Mouse (Mus musculus) ovary, postnatal 10 days (tissue): ENCODE measurements around the gene Ppy.

Experiments
- DNase-seq: peaks from one replicate; pipeline ENCODE4 v3.0.0; 2022; ENCODE audit warnings: low spot score

Ppy gene

GRCm38 (mm10) chr11:102101219-102101618 is at the start of gene Ppy:
Gene Ppy (minus strand): TSS chr11:102101319.
- DNase-seq = no peak

- DNase-seq = no peak
Observed at GRCm38 (mm10) chr11:102147213-102147989, 46.3 kb upstream of the Ppy start.

- DNase-seq = no peak
Observed at GRCm38 (mm10) chr11:102146531-102146930, 45.4 kb upstream of the Ppy start.

DNA sequence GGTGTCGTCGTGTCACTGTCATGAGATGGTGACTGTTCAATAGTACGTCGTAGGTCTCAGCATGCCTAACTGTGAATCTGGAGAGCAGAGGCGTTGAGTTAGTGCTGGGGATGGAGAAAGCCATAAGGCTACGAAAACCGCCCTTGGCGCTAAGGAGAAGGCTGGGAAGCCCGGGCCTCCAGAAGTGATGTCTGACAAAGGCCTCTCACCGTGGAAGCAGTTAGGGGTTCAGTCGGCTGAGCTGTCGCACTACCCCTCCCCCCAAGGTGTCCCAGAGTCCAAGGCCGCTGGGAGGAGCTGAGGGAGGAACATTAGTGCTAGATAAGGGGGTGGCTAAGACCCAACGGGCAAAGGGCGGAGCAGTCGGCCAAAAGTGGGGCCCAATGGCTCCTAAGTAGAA is 44.9 kb upstream of the Ppy start:
- no peak for DNase-seq

DNA sequence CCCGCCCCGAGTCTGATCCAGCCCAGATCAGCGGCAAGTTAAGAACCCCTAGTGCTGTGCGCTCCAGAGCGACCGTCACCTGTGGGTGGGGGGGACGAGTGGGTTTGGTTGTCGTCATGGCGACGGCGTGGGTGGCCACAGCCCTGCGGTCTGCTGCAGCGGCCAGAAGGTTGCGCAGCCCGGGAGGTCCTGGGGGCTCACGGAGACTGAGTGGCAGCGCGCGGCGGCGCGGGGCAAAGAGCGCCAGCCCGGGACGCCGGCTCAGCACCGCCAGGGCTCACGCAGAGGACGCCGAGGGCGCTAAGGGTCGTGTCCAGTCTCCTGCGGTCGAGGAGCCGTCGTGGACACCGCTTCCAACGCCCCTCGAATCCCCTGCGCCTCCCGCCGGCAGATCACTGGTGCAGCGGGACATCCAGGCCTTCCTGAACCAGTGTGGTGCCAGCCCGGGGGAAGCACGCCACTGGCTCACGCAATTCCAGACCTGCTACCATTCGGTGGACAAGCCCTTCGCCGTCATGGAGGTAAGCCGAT is 44.4 kb upstream of the Ppy start, which contains the start of gene Nags:
TSS of gene Nags (plus strand) at position 43 of the 531 bp plus-strand sequence.
- no peak for DNase-seq

DNA sequence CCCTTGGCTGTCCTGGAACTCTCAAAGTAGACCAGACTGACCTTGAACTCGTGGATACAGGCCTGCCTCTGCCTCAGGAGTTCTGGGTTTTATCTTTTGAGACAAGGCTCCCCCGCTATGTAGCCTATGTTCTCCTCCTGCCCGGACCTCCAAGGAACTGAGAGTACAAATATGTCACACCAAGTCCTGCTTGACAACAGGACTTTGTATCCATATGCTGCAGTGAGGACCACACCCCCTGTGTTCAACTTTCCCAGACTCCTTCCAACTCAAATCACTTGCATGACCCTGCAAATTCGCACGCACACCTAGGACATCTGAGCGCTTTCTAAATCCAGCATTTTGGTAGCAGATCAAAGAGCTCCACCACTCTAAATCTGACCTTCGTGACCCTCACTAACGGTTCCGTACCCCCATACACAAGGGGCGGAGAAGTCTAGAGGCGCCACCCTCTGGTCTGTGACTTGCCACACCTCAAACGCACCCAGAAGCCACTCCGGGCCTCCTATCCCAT is 43.9 kb upstream of the Ppy start:
- DNase-seq = no peak

DNA sequence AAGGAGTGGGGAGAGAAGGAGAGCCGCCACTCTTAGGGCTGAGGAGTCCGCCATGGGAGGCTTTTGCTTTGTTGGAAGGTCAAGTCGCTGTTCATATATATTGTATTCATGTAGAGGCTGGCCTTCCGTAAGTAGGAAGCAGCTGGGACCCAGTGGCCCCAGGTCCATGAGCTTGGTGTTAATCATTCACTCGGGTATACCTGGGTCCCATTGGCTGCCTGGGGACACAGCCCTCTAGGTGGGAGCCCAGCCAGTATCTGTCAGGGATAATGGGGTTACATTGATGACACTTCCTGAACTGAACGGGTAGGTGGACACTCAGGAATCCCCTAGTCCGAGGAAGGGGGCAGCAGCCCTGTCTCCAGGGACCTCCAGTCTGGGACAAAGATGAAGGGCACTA is 41.2 kb upstream of the Ppy start:
- DNase-seq = no peak

GRCm38 (mm10) chr11:102140508-102140907 is 39.4 kb upstream of the Ppy start:
- DNase-seq = peak; percentile 38

GRCm38 (mm10) chr11:102138447-102138740 is 37.3 kb upstream of the Ppy start:
- DNase-seq = peak; percentile 27

GRCm38 (mm10) chr11:102137625-102138446 is 36.7 kb upstream of the Ppy start:
- DNase-seq = no peak

- DNase-seq = no peak
Observed at GRCm38 (mm10) chr11:102134516-102134915, 33.4 kb upstream of the Ppy start.

DNA sequence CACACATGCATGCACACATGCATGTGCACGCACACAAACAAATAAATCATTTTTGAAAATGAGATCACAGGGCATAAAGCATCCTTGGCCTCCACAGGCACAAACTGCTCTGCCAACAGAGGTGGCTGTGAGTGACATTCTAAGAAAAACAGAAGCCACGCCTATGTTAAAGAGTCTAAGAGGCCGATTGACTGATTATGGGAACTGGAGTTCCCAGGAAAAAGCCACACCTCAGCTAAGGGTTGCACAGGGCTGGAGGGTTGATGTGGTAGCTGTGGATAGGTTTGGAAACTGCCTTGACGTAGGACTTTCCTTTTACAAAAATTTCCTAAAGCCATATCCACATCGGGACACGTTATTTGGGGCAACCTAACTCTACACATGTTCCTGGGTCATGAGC is 16.3 kb upstream of the Ppy start:
- no peak for DNase-seq

GRCm38 (mm10) chr11:102116241-102116640 is 15.1 kb upstream of the Ppy start:
- DNase-seq = no peak

DNA sequence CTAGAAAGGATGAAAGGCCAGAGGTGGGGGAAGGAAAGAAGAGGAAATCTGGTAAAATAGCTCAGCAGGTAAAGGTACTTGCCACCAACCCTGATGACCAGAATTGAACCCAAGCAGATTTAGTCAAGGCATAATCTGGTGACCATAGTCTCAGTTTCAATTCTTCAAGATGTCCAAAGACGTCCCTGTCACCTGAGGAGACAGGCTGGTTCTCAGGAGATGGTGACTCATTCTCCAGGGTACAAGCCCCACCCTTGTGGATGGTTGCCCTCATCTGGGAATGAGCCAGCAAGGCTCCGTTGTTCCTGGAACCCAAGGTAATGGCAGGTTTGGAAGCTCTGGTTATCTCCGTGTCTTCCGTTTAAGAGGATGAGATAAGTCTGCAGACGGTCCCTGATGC is 10.5 kb upstream of the Ppy start:
- DNase-seq = no peak

- DNase-seq = no peak
Observed at GRCm38 (mm10) chr11:102107732-102108131, 6.6 kb upstream of the Ppy start, which contains the start of gene Pyy. Gene Pyy (minus strand): TSS chr11:102107832.

GRCm38 (mm10) chr11:102106911-102107310 is 5.8 kb upstream of the Ppy start:
- no peak for DNase-seq

GRCm38 (mm10) chr11:102102485-102103258 is 1.6 kb upstream of the Ppy start:
- DNase-seq = peak; percentile 36

DNA sequence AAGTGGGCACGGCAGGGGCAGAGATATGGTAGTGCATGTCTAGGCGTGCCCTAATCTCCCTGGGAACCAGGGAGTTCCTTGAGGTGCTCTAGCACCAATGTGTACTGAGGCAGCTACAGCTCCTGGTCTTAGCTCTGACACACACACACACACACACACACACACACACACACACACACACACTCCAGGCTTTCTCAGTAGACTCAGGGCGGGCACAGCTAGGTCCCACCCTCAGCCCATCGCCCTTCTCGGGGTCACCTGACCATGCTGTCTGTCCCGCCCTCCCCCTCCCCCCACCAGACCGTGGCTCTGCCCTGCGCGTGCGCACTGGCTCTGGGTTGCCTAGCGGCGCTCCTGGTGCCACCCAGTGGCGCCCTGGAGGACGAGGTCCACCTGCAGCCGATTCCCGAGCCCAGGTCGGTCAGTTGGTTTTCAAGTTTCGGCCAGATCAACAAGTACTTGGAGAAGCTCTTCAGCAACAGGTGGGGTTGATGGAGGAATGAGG is 4.2 kb downstream of the Ppy start:
- peak; percentile 36 for DNase-seq

DNA sequence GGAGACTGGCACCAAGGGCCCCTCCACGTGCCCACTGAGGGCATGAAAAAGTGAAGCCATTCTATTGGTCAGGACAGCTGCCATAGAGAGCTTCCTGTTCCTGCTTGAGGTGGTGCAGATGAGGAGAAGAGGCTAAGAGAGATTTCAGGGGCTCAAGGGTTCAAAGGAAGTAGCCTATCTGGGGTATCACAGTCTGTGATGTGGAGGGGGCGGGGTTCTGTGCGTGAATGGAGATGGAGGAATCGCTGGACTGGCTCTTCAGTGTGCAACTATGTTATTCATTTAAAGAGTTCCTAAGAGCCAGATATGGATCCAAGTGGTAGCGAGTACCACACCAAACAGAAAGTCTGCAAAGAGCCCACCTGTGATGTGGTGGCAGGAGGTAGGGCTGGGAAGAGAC is 4.7 kb downstream of the Ppy start:
- no peak for DNase-seq

GRCm38 (mm10) chr11:102095676-102096075 is 5.4 kb downstream of the Ppy start:
- DNase-seq = no peak

DNA sequence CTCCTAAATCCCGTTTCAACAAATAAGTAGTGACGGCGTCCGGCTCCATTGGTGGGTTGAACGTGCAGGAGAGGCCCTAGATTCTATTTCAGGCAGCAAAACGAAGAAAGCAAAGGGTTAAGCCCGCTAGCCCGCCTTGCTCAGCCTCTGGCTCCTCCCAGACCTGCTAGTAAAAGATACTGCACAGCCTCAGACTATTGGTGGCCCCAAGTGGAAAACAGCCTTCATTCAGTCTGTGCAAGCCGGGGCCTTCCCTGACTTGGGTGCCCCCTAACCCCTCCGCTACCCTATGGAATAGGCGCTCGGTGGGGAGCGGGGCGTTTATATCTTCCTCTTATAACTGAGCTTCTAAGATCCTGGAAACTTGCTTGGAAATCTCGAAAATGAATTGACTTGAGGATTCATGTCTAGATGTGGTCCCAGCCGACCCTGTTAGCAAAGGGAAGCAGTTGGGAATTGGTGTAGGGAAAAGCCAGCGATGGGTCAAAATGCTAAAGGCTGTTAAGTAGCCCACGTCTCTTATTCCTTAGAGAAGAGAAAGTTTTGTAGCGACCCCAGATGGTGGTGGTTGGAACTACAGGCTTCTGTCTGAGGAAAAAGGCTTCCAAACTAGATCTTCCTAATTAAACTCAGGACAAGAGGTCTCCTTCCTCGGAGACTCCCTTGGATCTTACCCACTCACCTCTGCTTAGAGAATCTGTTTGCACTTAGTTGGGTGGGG is 11.9 kb downstream of the Ppy start:
- DNase-seq = peak; percentile 26
